Mouse (Mus musculus): ENCODE measurements around the gene Os9.

Os9 gene

GRCm38 (mm10) chr10:127114408-127114807, 6.5 kb downstream of the Os9 start:
- DNase-seq (ENCODE audit: low spot score) = no peak

- no peak for DNase-seq (ENCODE audit: low spot score)
Measured at GRCm38 (mm10) chr10:127111001-127111887, 9.7 kb downstream of the Os9 start.

GRCm38 (mm10) chr10:127108262-127108583, 12.7 kb downstream of the Os9 start:
- no peak for DNase-seq (ENCODE audit: low spot score)

GRCm38 (mm10) chr10:127107563-127108261, 13.2 kb downstream of the Os9 start:
- DNase-seq (ENCODE audit: low spot score) = no peak

GRCm38 (mm10) chr10:127103631-127104030, 17.3 kb downstream of the Os9 start:
- DNase-seq (ENCODE audit: low spot score) = no peak

- no peak for DNase-seq (ENCODE audit: low spot score)
Measured at GRCm38 (mm10) chr10:127101151-127101550, 19.8 kb downstream of the Os9 start.

GRCm38 (mm10) chr10:127100414-127100813, 20.5 kb downstream of the Os9 start:
- no peak for DNase-seq (ENCODE audit: low spot score)

GRCm38 (mm10) chr10:127099868-127100267, 21.1 kb downstream of the Os9 start:
- DNase-seq (ENCODE audit: low spot score) = no peak

GRCm38 (mm10) chr10:127099191-127099590, 21.7 kb downstream of the Os9 start:
- DNase-seq (ENCODE audit: low spot score) = no peak

GRCm38 (mm10) chr10:127098514-127098913, 22.4 kb downstream of the Os9 start:
- no peak for DNase-seq (ENCODE audit: low spot score)

- DNase-seq (ENCODE audit: low spot score) = no peak
Measured at GRCm38 (mm10) chr10:127094382-127094802, 26.5 kb downstream of the Os9 start.

- DNase-seq (ENCODE audit: low spot score) = no peak
Measured at GRCm38 (mm10) chr10:127092742-127093141, 28.2 kb downstream of the Os9 start.

GRCm38 (mm10) chr10:127091507-127092396, 29.2 kb downstream of the Os9 start:
- no peak for DNase-seq (ENCODE audit: low spot score)

GRCm38 (mm10) chr10:127090560-127091411, 30.1 kb downstream of the Os9 start:
- no peak for DNase-seq (ENCODE audit: low spot score)

- DNase-seq (ENCODE audit: low spot score) = no peak
Measured at GRCm38 (mm10) chr10:127085633-127086032, 35.3 kb downstream of the Os9 start.

GRCm38 (mm10) chr10:127085052-127085451, 35.9 kb downstream of the Os9 start:
- no peak for DNase-seq (ENCODE audit: low spot score)

- DNase-seq (ENCODE audit: low spot score) = no peak
Measured at GRCm38 (mm10) chr10:127083915-127084306, 37.0 kb downstream of the Os9 start.

GRCm38 (mm10) chr10:127083292-127083914, 37.5 kb downstream of the Os9 start:
- no peak for DNase-seq (ENCODE audit: low spot score)

GRCm38 (mm10) chr10:127081996-127082620, 38.8 kb downstream of the Os9 start:
- DNase-seq (ENCODE audit: low spot score) = no peak
